11 mouse cellular contexts compared by ENCODE assay signal in genomic region chr1:73744555-73745234, GRCm38 (mm10).
DNase-seq lines count a peak whose midpoint lies in the region; ATAC-seq and TF ChIP-seq lines count a peak whose summit lies in the region.
"Had no signal": no experiment of that assay in that cellular context is flagged by ENCODE, and none has a peak within 500 bp of the region (broad histone marks: within the 10 kb centered on the region; RNA-seq: fewer than 3 reads in every experiment).

No protein-coding gene starts in this region.

- H3K27me3 ChIP-seq in lung, embryonic 14.5 days (ENCODE audit: insufficient read depth, low read length), result no peaks in the 10 kb centered on the region
- no peaks in the 10 kb centered on the region for H3K27me3 ChIP-seq in forebrain, embryonic 14.5 days (replicated peaks; ENCODE audit: control insufficient read depth, insufficient read depth, low read length)
- H3K27me3 ChIP-seq in limb, embryonic 13.5 days, result no peaks in the 10 kb centered on the region
- H3K27me3 ChIP-seq in stomach, embryonic 14.5 days (ENCODE audit: control insufficient read depth, insufficient read depth, low read length), result no peaks in the 10 kb centered on the region

- H3K4me1 ChIP-seq in lung, embryonic 14.5 days (ENCODE audit: insufficient read depth), result peaks cover 7% of the 10 kb centered on the region
- peaks cover 13% of the 10 kb centered on the region for H3K4me1 ChIP-seq in forebrain, embryonic 14.5 days (ENCODE audit: control insufficient read depth, insufficient read depth, low read length)
- H3K4me1 ChIP-seq in limb, embryonic 13.5 days, result peaks cover 22% of the 10 kb centered on the region
- peaks cover 19% of the 10 kb centered on the region for H3K4me1 ChIP-seq in stomach, embryonic 14.5 days (ENCODE audit: control insufficient read depth, insufficient read depth, low read length)

- no peaks in the 10 kb centered on the region for H3K9me3 ChIP-seq in lung, embryonic 14.5 days (ENCODE audit: low read depth, low read length)
- H3K9me3 ChIP-seq in forebrain, embryonic 14.5 days (replicated peaks; ENCODE audit: control insufficient read depth, low read length), result no peaks in the 10 kb centered on the region
- no peaks in the 10 kb centered on the region for H3K9me3 ChIP-seq in limb, embryonic 13.5 days
- H3K9me3 ChIP-seq in stomach, embryonic 14.5 days (ENCODE audit: control insufficient read depth, low read depth, low read length), result no peaks in the 10 kb centered on the region

- no peak for TF ChIP-seq CTCF in lung, embryonic 14.5 days (IDR thresholded peaks at IDR 0.05; ENCODE audit: low read depth)

- DNase-seq in lung, embryonic 14.5 days, result peak; percentile 19
- DNase-seq in lung, adult 18-20 months, result no peak
- DNase-seq in forebrain, embryonic 14.5 days (ENCODE audit: low spot score), result peak; percentile 39
- no peak for DNase-seq in left cerebral cortex, adult 9 months (ENCODE audit: low spot score in 2 of 2)
- no peak for DNase-seq in gastrocnemius, adult 8-10 months (ENCODE audit: low spot score in 2 of 2)
- no peak for DNase-seq in urinary bladder, postnatal 36 days (ENCODE audit: low spot score in 2 of 2)
- DNase-seq: gastrocnemius, postnatal 25 days; heart, postnatal 36 days; right cerebral cortex, postnatal 25 days had no signal

- H3K4me3 ChIP-seq in lung, embryonic 14.5 days (ENCODE audit: low read depth, low read length), result no peak overlapping the region
- H3K4me3 ChIP-seq in forebrain, embryonic 14.5 days (ENCODE audit: low read depth, low read length), result no peak overlapping the region
- H3K4me3 ChIP-seq in limb, embryonic 13.5 days, result no peak overlapping the region
- no peak overlapping the region for H3K4me3 ChIP-seq in stomach, embryonic 14.5 days (ENCODE audit: low read depth, low read length)

- no peak overlapping the region for H3K9ac ChIP-seq in lung, embryonic 14.5 days
- no peak overlapping the region for H3K9ac ChIP-seq in forebrain, embryonic 14.5 days (ENCODE audit: low read length)
- H3K9ac ChIP-seq in limb, embryonic 13.5 days, result no peak overlapping the region
- no peak overlapping the region for H3K9ac ChIP-seq in stomach, embryonic 14.5 days (replicated peaks; ENCODE audit: low read depth, low read length)

- no peak; the same call in 1 of the 2 replicates for ATAC-seq in lung, embryonic 14.5 days (ENCODE audit: insufficient read depth)
- ATAC-seq in forebrain, embryonic 14.5 days, result peak; percentile 69
- peak; percentile 68 for ATAC-seq in limb, embryonic 13.5 days (ENCODE audit: low FRiP score, low read depth)
- ATAC-seq in stomach, embryonic 14.5 days (ENCODE audit: insufficient number of reproducible peaks, insufficient read depth, low FRiP score, low read depth), result 0 out of 2 replicates have a peak, but pooled peaks have one; percentile 70

- H3K36me3 ChIP-seq in lung, embryonic 14.5 days (ENCODE audit: insufficient read depth), result no peaks in the 10 kb centered on the region
- H3K36me3 ChIP-seq in forebrain, embryonic 14.5 days (ENCODE audit: control insufficient read depth, insufficient read depth, low read length), result no peaks in the 10 kb centered on the region
- no peaks in the 10 kb centered on the region for H3K36me3 ChIP-seq in limb, embryonic 13.5 days
- H3K36me3 ChIP-seq in stomach, embryonic 14.5 days (ENCODE audit: control insufficient read depth, insufficient read depth, low read length), result no peaks in the 10 kb centered on the region

- H3K27ac ChIP-seq in lung, embryonic 14.5 days (ENCODE audit: low read depth), result peak overlapping the region; percentile 63
- H3K27ac ChIP-seq in forebrain, embryonic 14.5 days (ENCODE audit: low read depth, low read length), result no peak overlapping the region
- peak overlapping the region; percentile 58; the same call in 1 of the 2 replicates for H3K27ac ChIP-seq in limb, embryonic 13.5 days
- peak overlapping the region; percentile 75 for H3K27ac ChIP-seq in stomach, embryonic 14.5 days (ENCODE audit: low read length)

- WGBS in lung, embryonic 14.5 days, result 69% methylated on average over 4 of the region's 4 CpGs
- WGBS in forebrain, embryonic 14.5 days, result 25% methylated on average over 4 of the region's 4 CpGs
- WGBS in limb, embryonic 13.5 days, result 32% methylated on average over 4 of the region's 4 CpGs
- 65% methylated on average over 4 of the region's 4 CpGs for WGBS in stomach, embryonic 14.5 days

- H3K4me2 ChIP-seq in lung, embryonic 14.5 days, result no peak overlapping the region
- H3K4me2 ChIP-seq in forebrain, embryonic 14.5 days (ENCODE audit: low read length), result no peak overlapping the region
- no peak overlapping the region for H3K4me2 ChIP-seq in limb, embryonic 13.5 days (replicated peaks)
- no peak overlapping the region for H3K4me2 ChIP-seq in stomach, embryonic 14.5 days (replicated peaks; ENCODE audit: low read depth, low read length)

Comparison
In these comparisons a context has a peak if more than half of its experiments do, and no peak if none do; other contexts are left out.
1. DNase-seq: peak in lung, embryonic 14.5 days (single experiment) and forebrain, embryonic 14.5 days (single experiment); none in lung, adult 18-20 months (0 of 2), left cerebral cortex, adult 9 months (0 of 2), gastrocnemius, adult 8-10 months (0 of 2) and urinary bladder, postnatal 36 days (0 of 2).